Mouse (Mus musculus): Measurements from ENCODE around the gene Baiap2.

Baiap2 gene

DNA sequence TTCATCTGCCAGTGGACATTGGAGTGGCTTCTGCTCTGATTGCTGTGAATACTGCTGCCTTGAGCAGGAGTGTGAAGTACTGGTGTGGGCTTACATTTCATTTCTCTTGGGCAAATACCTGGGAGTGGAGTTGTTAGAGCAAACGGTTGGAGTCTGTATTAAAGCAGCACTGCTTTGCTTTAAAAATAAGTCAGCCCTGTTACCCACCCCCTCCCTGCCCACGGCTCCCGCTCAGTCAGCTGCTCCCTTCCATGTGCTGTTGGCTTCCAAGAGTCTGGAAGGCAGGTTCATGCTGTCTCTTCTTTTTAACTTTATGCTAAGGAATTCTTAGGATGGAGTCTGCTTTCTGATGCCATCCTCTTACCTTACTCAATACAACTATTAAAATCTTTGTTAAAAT is 18.9 kb downstream of the Baiap2 start:
- Histone ChIP-seq H3K27me3 (ENCODE audit: insufficient read depth, low read length) (no peaks in the 10 kb centered on the region), H3K4me1 (replicated peaks; ENCODE audit: low read depth, low read length) (peaks cover 29% of the 10 kb centered on the region), H3K36me3 (ENCODE audit: insufficient read depth, low read length) (peaks cover 65% of the 10 kb centered on the region), H3K9me3 (ENCODE audit: low read length) (no peaks in the 10 kb centered on the region), H3K4me3 (replicated peaks; ENCODE audit: low read length) (no peak overlapping the region)
- TF ChIP-seq POU5F1 (IDR thresholded peaks at IDR 0.05; ENCODE audit: borderline replicate concordance, low read length) (no peak), NANOG (IDR thresholded peaks at IDR 0.05; ENCODE audit: borderline replicate concordance, low read length) (no peak), CTCF (conservative IDR thresholded peaks at IDR 0.05; ENCODE audit: low read length) (no peak)

DNA sequence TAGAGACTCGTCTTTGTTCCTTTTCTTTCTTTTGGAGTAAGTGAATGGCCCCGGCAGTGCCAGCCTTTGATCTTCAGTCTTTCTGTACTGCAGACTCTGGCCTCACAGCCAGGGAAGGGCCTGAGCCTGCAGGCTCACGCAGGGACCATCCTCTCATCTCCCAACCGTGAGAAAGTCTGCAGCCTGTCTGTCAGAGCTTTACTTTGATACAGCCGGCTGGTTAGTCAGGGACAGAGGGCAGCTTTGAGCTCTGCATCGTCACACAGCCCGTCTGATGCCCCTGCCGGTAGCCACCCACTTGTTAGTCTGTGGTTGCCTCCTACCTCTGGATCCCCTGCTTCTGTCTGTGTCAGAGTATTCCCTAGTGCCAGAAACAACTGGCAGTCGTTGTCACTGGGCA is 22.5 kb downstream of the Baiap2 start:
- Histone ChIP-seq H3K27me3 (ENCODE audit: insufficient read depth, low read length) (no peaks in the 10 kb centered on the region), H3K36me3 (ENCODE audit: insufficient read depth, low read length) (peaks cover 64% of the 10 kb centered on the region), H3K4me1 (replicated peaks; ENCODE audit: low read depth, low read length) (peaks cover 8% of the 10 kb centered on the region; the same call in 1 of the 2 replicates), H3K4me3 (replicated peaks; ENCODE audit: low read length) (no peak overlapping the region), H3K9me3 (ENCODE audit: low read length) (no peaks in the 10 kb centered on the region)
- TF ChIP-seq NANOG (IDR thresholded peaks at IDR 0.05; ENCODE audit: borderline replicate concordance, low read length) (no peak), POU5F1 (IDR thresholded peaks at IDR 0.05; ENCODE audit: borderline replicate concordance, low read length) (no peak), CTCF (conservative IDR thresholded peaks at IDR 0.05; ENCODE audit: low read length) (no peak)

DNA sequence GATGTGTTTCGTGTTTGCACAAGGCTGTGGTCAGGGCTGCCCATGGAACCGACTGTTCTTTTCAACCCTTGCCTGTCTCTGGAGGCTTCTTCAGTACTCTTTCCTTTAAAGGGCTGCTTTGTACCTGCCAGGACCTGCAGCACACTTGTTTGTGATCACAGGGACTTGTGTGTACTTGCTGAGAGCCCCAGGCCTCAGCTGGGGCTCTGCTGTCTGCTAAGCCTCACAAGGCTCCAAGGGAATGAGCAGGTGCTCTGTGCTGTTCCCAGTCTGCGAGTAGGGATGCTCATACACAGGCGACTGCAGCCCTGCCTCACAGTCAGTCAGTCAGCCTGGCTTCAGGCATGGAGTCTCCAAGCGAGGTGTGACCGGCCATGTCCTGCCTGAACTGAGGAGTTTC is 23.7 kb downstream of the Baiap2 start:
- no peaks in the 10 kb centered on the region for H3K9me3 ChIP-seq (ENCODE audit: low read length)
- no peaks in the 10 kb centered on the region for H3K27me3 ChIP-seq (ENCODE audit: insufficient read depth, low read length)
- no peak overlapping the region for H3K4me3 ChIP-seq (replicated peaks; ENCODE audit: low read length)
- peaks cover 14% of the 10 kb centered on the region for H3K4me1 ChIP-seq (replicated peaks; ENCODE audit: low read depth, low read length)
- peaks cover 57% of the 10 kb centered on the region for H3K36me3 ChIP-seq (ENCODE audit: insufficient read depth, low read length)
- TF ChIP-seq CTCF (conservative IDR thresholded peaks at IDR 0.05; ENCODE audit: low read length): no peak

DNA sequence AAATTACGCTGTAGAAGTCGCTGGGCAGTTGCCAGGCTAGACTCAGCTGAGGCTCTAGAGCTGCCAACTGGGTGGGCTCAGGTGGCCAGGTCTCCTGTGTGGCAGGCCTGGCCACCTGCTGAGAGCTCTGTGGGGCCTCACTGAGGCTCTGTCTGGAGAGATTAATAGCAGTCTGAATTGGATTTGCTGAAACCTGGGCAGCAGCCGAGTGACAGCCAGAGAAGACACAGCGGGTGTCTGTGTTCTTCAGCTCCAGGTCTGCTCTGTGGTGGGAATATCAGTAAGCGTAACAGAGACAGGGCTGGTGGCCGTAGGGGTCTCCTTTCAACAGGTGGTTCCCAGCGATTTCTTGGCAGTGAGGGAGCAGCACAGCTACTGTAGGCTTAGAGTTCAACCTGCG is 24.8 kb downstream of the Baiap2 start:
- no peak for TF ChIP-seq CTCF (conservative IDR thresholded peaks at IDR 0.05; ENCODE audit: low read length)
- TF ChIP-seq NANOG (IDR thresholded peaks at IDR 0.05; ENCODE audit: borderline replicate concordance, low read length): no peak
- no peak for TF ChIP-seq POU5F1 (IDR thresholded peaks at IDR 0.05; ENCODE audit: borderline replicate concordance, low read length)
- no peaks in the 10 kb centered on the region for H3K27me3 ChIP-seq (ENCODE audit: insufficient read depth, low read length)
- no peak overlapping the region for H3K4me3 ChIP-seq (replicated peaks; ENCODE audit: low read length)
- no peaks in the 10 kb centered on the region for H3K9me3 ChIP-seq (ENCODE audit: low read length)
- peaks cover 53% of the 10 kb centered on the region for H3K36me3 ChIP-seq (ENCODE audit: insufficient read depth, low read length)
- peaks cover 19% of the 10 kb centered on the region for H3K4me1 ChIP-seq (replicated peaks; ENCODE audit: low read depth, low read length)

DNA sequence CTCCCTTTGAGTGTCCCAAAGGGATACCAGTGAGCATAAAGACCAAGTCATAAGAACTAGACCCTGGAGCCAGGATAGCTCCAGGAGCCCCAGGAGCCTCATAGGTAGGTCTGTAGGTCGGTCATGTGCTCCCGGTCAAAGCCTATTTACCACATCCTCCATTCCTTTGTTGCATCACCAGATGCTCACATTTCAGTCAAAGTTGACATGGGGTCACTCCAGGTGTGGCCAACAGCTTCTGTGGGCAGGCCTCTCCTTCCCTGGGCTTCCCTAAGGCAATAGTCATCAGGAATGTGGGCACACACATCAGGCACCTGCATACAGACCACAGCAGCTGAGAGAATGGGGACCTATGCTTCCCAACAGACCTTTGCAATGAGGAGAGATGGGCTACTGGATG is 25.3 kb downstream of the Baiap2 start:
- Histone ChIP-seq H3K36me3 (ENCODE audit: insufficient read depth, low read length) (peaks cover 56% of the 10 kb centered on the region), H3K9me3 (ENCODE audit: low read length) (no peaks in the 10 kb centered on the region), H3K4me1 (replicated peaks; ENCODE audit: low read depth, low read length) (peaks cover 19% of the 10 kb centered on the region), H3K4me3 (replicated peaks; ENCODE audit: low read length) (no peak overlapping the region), H3K27me3 (ENCODE audit: insufficient read depth, low read length) (no peaks in the 10 kb centered on the region)
- TF ChIP-seq POU5F1 (IDR thresholded peaks at IDR 0.05; ENCODE audit: borderline replicate concordance, low read length) (no peak), NANOG (IDR thresholded peaks at IDR 0.05; ENCODE audit: borderline replicate concordance, low read length) (no peak), CTCF (conservative IDR thresholded peaks at IDR 0.05; ENCODE audit: low read length) (no peak)

GRCm38 (mm10) chr11:119970021-119970851 is 27.7 kb downstream of the Baiap2 start:
- H3K4me1 ChIP-seq (replicated peaks; ENCODE audit: low read depth, low read length): peaks cover 25% of the 10 kb centered on the region
- H3K27me3 ChIP-seq (ENCODE audit: insufficient read depth, low read length): no peaks in the 10 kb centered on the region
- no peaks in the 10 kb centered on the region for H3K9me3 ChIP-seq (ENCODE audit: low read length)
- H3K4me3 ChIP-seq (replicated peaks; ENCODE audit: low read length): no peak overlapping the region
- peaks cover 50% of the 10 kb centered on the region for H3K36me3 ChIP-seq (ENCODE audit: insufficient read depth, low read length)
- TF ChIP-seq CTCF (conservative IDR thresholded peaks at IDR 0.05; ENCODE audit: low read length) (no peak), NANOG (IDR thresholded peaks at IDR 0.05; ENCODE audit: borderline replicate concordance, low read length) (no peak), POU5F1 (IDR thresholded peaks at IDR 0.05; ENCODE audit: borderline replicate concordance, low read length) (no peak)

- no peaks in the 10 kb centered on the region for H3K27me3 ChIP-seq (ENCODE audit: insufficient read depth, low read length)
- peaks cover 28% of the 10 kb centered on the region for H3K4me1 ChIP-seq (replicated peaks; ENCODE audit: low read depth, low read length)
- H3K4me3 ChIP-seq (replicated peaks; ENCODE audit: low read length): no peak overlapping the region
- peaks cover 26% of the 10 kb centered on the region for H3K36me3 ChIP-seq (ENCODE audit: insufficient read depth, low read length)
- no peaks in the 10 kb centered on the region for H3K9me3 ChIP-seq (ENCODE audit: low read length)
- no peak for TF ChIP-seq CTCF (conservative IDR thresholded peaks at IDR 0.05; ENCODE audit: low read length)
- no peak for TF ChIP-seq NANOG (IDR thresholded peaks at IDR 0.05; ENCODE audit: borderline replicate concordance, low read length)
- no peak for TF ChIP-seq POU5F1 (IDR thresholded peaks at IDR 0.05; ENCODE audit: borderline replicate concordance, low read length)
Measured at GRCm38 (mm10) chr11:119973789-119974188, 31.2 kb downstream of the Baiap2 start.

DNA sequence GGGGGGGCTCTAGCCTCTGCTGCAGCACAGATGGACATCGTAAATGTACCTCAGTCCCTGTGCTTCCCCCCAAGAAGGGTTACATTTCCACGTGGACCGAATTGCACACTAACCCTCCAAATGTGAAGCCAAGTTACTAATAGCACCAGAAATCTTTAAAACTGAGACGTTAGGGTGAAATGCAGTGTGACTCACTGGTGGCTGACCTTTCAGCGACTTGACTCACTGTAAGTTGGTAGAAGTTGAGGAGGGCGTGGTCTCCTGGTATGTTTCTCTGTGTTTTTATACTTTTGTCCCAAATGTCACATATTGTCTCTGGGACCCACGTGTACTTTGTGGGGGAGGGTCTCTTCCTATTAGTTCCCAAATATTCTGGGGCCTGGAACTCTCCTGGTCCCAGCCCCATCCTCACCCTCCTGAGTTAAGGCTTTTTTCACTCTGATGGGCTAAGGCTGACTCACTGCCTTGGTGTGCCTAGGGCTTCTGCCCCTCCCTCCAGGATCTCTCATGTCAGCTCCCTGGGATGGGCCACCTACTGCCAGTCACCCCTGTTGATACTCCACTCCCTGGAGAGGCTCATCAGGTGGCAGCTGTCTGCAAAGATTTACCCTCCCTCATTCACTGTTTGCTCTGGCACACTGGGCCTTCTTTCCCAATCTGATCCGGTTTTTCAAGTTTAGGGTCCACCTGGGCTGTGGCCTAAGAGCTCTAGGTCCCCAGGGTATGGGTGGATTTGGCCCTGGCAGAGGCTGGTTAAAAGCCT is 33.4 kb downstream of the Baiap2 start:
- peaks cover 28% of the 10 kb centered on the region for H3K4me1 ChIP-seq (replicated peaks; ENCODE audit: low read depth, low read length)
- H3K9me3 ChIP-seq (ENCODE audit: low read length): no peaks in the 10 kb centered on the region
- H3K4me3 ChIP-seq (replicated peaks; ENCODE audit: low read length): no peak overlapping the region
- H3K27me3 ChIP-seq (ENCODE audit: insufficient read depth, low read length): no peaks in the 10 kb centered on the region
- peaks cover 15% of the 10 kb centered on the region for H3K36me3 ChIP-seq (ENCODE audit: insufficient read depth, low read length)
- TF ChIP-seq NANOG (IDR thresholded peaks at IDR 0.05; ENCODE audit: borderline replicate concordance, low read length): no peak
- no peak for TF ChIP-seq POU5F1 (IDR thresholded peaks at IDR 0.05; ENCODE audit: borderline replicate concordance, low read length)

Measured in E14TG2a.4 (cell line).